Mouse (Mus musculus) neural tube, embryonic 12.5 days (tissue): ENCODE measurements around the gene Ythdf2. TPM values are rescaled to one million over a fixed set of nuclear protein-coding genes. Genes with fewer than 3 reads are reported as not detected.
"Not testable (repeated sequence)": the region's sequence is repeated elsewhere in the genome, so short reads cannot be mapped to it uniquely, and the experiment has no call there.

Experiments
- ATAC-seq: fragments of 200-750 bp; cut with Nextera tagmentation; 2 replicates; pipeline ENCODE4 v1.8.0; 2017; ENCODE audit warnings: low read depth, mild to moderate bottlenecking, moderate TSS enrichment, moderate library complexity; ENCODE audit not compliant: low FRiP score
- H3K27ac ChIP-seq: fragments of 300-500 bp; sonication (generic); 2 replicates; pipeline ENCODE4 v1.5.1; 2016
- H3K27me3 ChIP-seq: fragments of 300-500 bp; sonication (generic); replicated peaks from 2 replicates; pipeline ENCODE4 v1.6.1; 2016; ENCODE audit warnings: mild to moderate bottlenecking
- H3K36me3 ChIP-seq: fragments of 300-500 bp; sonication (generic); 2 replicates; pipeline ENCODE4 v1.6.1; 2016; ENCODE audit warnings: mild to moderate bottlenecking
- H3K4me1 ChIP-seq: fragments of 300-500 bp; sonication (generic); 2 replicates; pipeline ENCODE4 v1.6.1; 2016
- H3K4me2 ChIP-seq: fragments of 300-500 bp; sonication (generic); replicated peaks from 2 replicates; pipeline ENCODE4 v1.6.1; 2016; ENCODE audit warnings: mild to moderate bottlenecking
- H3K4me3 ChIP-seq: fragments of 300-500 bp; sonication (generic); 2 replicates; pipeline ENCODE4 v1.5.1; 2016
- H3K9ac ChIP-seq: fragments of 300-500 bp; sonication (generic); 2 replicates; pipeline ENCODE4 v1.6.1; 2016; ENCODE audit warnings: mild to moderate bottlenecking
- H3K9me3 ChIP-seq: fragments of 300-500 bp; sonication (generic); 2 replicates; pipeline ENCODE4 v1.6.1; 2016; ENCODE audit warnings: mild to moderate bottlenecking
- WGBS: fragments of 180-500 bp; shearing (Covaris S2); methylation state at CpG from one replicate; pipeline ENCODE4 v1.1.7; 2016; 5-methylcytosine and 5-hydroxymethylcytosine counted together
- polyA plus RNA-seq: library from polyadenylated mRNA; unstranded; fragments of >200 nt; fragmentation: Nextera tagmentation; extraction: Ambion mirVana; gene quantifications from 2 replicates; pipeline ENCODE4 v1.2.1, GENCODE M21; 2016

Gene Ythdf2
- polyA plus RNA-seq, 1 experiment from 2014 or later = 158 TPM

DNA sequence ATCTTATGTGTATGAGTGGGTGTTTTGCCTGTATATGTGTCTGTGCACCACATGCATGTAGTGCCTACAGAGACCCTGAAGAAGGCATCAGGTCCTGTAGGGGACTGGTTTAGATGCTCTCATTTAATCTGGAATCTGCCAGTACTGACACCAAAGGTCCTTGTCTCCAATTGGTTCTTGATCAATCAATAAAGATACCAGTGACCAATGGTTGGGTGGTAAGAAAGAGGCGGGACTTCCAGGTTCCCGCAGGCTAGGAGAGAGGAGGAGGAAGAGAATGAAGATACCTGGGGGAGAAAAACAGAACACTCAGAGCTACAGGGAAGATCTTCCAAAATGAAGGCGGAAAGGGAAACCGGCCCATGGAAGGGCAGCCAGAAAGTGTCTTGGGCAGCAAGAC, 26.3 kb upstream of the Ythdf2 start:
- no peak for ATAC-seq
- Histone ChIP-seq H3K4me1 (no peaks in the 10 kb centered on the region), H3K36me3 (peaks cover 83% of the 10 kb centered on the region), H3K9me3 (no peaks in the 10 kb centered on the region), H3K4me2 (no peak overlapping the region), H3K4me3 (no peak overlapping the region), H3K9ac (no peak overlapping the region), H3K27me3 (no peaks in the 10 kb centered on the region), H3K27ac (no peak overlapping the region)
- 94% methylated on average over 4 of the region's 4 CpGs for WGBS

DNA sequence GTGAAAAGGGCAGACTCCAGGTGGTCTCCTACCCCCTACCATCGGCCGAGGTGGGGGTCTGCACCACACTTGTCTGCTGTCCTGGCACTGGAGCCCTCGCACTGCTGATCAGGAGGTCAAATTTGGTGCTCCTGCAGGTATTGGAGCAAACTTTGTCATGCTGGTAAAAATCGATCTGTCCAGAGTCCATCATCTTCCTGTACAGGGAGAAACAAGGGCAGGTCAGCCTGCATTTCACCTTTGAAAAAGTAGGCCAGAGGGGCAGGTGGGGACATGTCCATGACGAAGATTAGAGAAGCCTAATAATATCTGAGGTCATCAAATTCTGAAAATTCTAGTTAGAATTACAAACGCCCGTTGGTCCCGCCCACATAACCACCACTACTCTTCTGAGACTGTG, 22.6 kb upstream of the Ythdf2 start:
- no peaks in the 10 kb centered on the region for H3K9me3 ChIP-seq
- 95% methylated on average over 8 of the region's 8 CpGs for WGBS
- H3K27ac ChIP-seq = no peak overlapping the region
- peaks cover 88% of the 10 kb centered on the region for H3K36me3 ChIP-seq
- no peak for ATAC-seq
- H3K9ac ChIP-seq = no peak overlapping the region
- H3K4me3 ChIP-seq = no peak overlapping the region
- H3K27me3 ChIP-seq = no peaks in the 10 kb centered on the region
- H3K4me2 ChIP-seq = no peak overlapping the region
- H3K4me1 ChIP-seq = no peaks in the 10 kb centered on the region

DNA sequence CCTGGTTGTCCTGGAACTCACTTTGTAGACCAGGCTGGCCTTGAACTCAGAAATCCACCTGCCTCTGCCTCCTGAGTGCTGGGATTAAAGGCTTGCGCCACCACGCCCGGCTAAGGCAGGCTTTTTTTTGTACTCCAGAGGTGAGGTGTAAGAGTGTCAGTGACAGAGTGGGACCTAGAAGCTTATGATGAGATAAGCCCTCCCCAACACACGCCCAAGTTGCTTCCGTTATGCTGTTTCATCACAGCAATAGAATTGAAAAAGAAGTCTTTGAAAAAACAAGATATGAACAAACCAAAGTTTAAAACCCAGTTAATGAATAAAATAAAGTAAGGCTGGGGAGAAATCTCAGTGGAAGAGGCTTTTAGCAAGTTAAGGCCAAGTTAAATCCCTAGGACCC, 18.3 kb upstream of the Ythdf2 start:
- Histone ChIP-seq H3K27ac (no peak overlapping the region), H3K4me3 (no peak overlapping the region), H3K9ac (no peak overlapping the region), H3K4me2 (no peak overlapping the region), H3K27me3 (no peaks in the 10 kb centered on the region), H3K36me3 (peaks cover 89% of the 10 kb centered on the region), H3K9me3 (no peaks in the 10 kb centered on the region), H3K4me1 (no peaks in the 10 kb centered on the region)
- WGBS = 98% methylated on average over 5 of the region's 5 CpGs
- no peak for ATAC-seq

DNA sequence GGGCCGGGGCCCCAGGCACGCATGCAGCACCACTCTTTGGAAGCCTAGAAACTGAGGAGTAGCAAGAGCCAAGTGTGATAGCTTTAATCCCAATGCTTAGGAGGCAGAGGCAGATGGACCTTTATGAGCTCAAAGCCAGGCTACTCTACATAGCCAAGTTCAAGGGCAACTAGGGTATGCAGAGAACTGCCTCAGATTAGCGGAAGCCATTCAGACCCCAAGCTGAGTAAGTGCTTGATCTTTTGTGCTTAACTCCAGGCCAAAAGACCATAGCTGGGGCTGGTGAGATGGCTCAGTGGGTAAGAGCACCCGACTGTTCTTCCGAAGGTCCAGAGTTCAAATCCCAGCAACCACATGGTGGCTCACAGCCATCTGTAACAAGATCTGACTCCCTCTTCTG, 9.9 kb upstream of the Ythdf2 start:
- not testable (repeated sequence) for H3K9ac ChIP-seq, H3K4me1 ChIP-seq, H3K4me3 ChIP-seq, ATAC-seq, H3K9me3 ChIP-seq, H3K27me3 ChIP-seq, H3K27ac ChIP-seq, H3K4me2 ChIP-seq
- 89% methylated on average over 5 of the region's 5 CpGs for WGBS
- H3K36me3 ChIP-seq = peaks cover 41% of the 10 kb centered on the region

DNA sequence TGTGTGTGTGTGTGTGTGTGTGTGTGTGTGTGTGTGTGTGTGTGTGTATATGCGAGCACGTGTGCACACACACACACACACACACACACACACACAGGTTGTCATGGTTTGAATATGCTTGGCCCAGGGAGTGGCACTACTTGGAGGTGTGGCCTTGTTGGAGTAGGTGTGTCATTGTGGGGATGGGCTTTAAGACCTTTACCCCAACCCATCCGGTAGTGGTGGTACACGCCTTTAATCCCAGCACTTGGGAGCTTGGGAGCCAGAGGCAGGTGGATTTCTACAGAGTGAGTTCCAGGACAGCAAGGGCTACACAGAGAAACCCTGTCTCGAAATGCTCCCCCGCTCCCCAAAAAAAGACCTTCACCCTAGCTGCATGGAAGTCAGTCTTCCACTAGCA, 6.3 kb upstream of the Ythdf2 start:
- not testable (repeated sequence) for H3K27ac ChIP-seq, H3K4me2 ChIP-seq, H3K9ac ChIP-seq, H3K9me3 ChIP-seq, H3K36me3 ChIP-seq, H3K4me1 ChIP-seq, H3K27me3 ChIP-seq, H3K4me3 ChIP-seq, ATAC-seq
- 88% methylated on average over 6 of the region's 6 CpGs for WGBS

DNA sequence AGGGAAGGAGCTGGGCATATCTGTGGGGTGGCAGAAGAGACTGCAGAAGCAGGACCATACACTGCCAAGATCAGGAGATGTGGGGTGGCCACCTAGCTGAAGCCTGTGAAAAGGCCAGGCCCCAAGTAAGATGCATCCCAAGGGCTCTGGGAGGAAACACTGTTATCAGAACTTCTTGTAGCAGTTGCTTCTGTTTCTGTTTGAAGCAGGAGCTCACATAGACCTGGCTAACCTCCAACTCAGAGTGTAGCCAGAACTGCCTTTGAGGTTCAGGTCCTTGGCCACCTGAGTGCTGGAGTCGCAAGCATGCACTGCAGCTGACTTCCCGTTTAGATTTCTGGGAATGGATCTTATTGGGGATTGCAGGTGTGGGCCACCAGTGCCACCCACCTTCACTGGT, 5.7 kb upstream of the Ythdf2 start:
- Histone ChIP-seq H3K36me3 (peaks cover 3% of the 10 kb centered on the region; the same call in 1 of the 2 replicates), H3K4me2 (no peak overlapping the region), H3K4me1 (no peaks in the 10 kb centered on the region), H3K27ac (no peak overlapping the region), H3K9ac (no peak overlapping the region), H3K27me3 (no peaks in the 10 kb centered on the region), H3K4me3 (no peak overlapping the region), H3K9me3 (no peaks in the 10 kb centered on the region)
- no peak for ATAC-seq
- WGBS = 92% methylated on average over 2 of the region's 2 CpGs

DNA sequence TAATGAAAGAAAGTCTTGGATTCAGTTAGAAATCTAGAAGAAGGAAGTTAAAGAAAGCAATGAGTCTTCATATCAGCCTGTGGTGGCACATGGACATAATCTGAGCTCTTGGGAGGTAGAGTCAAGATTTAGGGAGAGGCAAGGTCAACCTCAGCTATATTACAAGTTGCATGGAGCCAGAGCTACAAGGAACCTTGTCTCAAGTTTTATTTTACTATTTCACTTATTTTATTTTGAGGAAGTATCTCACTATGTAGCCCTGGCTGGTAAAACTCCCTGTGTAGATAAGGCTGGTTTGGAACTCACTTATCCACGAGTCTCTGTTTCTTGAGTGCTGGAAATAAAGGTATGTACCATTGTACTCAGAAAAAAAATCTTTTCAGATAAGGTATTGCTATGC, 4.5 kb upstream of the Ythdf2 start:
- 80% methylated on average over 1 of the region's 1 CpGs for WGBS
- no peak for ATAC-seq

DNA sequence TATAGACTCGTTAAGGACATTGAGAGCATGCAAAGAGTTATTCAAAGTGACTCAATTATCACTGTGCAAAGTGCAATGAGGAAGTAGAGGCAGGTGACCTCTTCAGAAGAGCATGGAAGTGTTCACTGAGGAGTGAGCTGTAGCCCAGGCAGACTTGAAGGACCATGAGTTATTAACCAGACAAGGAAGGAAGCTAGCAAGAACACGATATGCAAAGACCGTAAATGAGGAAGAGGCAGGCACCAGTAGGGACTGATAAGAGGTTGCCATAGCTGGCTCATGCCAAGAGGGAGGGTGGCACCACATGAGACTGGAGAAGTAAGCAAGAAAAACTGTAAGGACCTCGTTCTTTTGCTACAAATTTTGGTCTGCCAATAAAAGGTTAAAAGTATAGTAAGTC, 2.7 kb upstream of the Ythdf2 start:
- Histone ChIP-seq H3K36me3 (0 out of 2 replicates have a peak, but pooled peaks cover 3% of the 10 kb centered on the region), H3K4me3 (no peak overlapping the region), H3K9me3 (no peaks in the 10 kb centered on the region), H3K4me2 (no peak overlapping the region), H3K27me3 (no peaks in the 10 kb centered on the region), H3K27ac (no peak overlapping the region), H3K9ac (no peak overlapping the region), H3K4me1 (peaks cover 12% of the 10 kb centered on the region)
- WGBS = 73% methylated on average over 4 of the region's 4 CpGs
- ATAC-seq = no peak

More for the DNA sequence above, 4.5 kb upstream of the Ythdf2 start:
- no peaks in the 10 kb centered on the region; the same call in 1 of the 2 replicates for H3K36me3 ChIP-seq
- H3K9ac ChIP-seq = no peak overlapping the region
- H3K4me2 ChIP-seq = no peak overlapping the region
- no peak overlapping the region for H3K27ac ChIP-seq
- no peaks in the 10 kb centered on the region for H3K9me3 ChIP-seq
- no peaks in the 10 kb centered on the region for H3K27me3 ChIP-seq
- H3K4me3 ChIP-seq = no peak overlapping the region
- peaks cover 2% of the 10 kb centered on the region; the same call in 1 of the 2 replicates for H3K4me1 ChIP-seq

DNA sequence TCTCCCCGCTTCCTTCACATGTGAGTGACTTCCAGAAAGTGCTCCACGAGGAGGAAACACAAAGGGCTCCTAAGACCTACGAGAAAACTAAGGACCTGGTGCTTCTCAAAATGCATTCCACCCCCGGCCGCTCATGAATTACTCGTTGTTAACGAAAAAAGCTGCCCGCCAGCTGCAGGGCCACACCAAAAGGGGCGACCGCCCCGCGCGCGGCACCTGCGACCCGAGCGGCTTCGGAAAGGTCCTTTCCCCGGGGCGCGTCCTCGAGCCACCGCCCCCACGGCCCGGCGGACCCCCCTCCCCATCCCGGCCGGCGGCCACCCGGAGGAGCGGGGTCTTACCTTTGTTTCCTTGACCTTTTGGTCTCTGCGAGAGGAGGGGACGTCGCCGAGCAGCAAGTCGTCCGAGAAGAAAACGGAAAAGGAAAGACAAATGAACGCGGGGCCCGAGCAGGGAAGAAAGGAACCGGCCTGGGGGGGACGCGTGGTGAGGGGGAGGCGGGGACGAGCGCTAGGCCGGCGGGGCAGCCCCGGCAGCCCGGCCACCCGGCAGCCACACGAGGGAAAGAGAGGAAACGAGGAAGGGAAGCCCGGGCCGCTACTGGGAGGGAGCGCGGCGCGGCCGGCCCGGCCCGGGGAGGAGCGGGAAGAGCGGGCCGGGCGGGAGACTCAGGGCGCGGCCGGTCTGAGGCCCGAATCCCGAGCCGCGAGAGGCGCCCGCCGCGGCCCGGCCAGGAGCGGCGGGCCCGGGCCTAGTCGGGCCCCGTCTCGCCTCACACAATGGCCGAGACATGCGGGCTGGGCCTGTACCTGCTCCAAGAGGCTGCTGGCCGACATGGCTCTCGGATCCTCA, 786 bp downstream of the Ythdf2 start:
- WGBS = under 1% methylated on average over 87 of the region's 89 CpGs
- H3K4me3 ChIP-seq = peak overlapping the region; percentile 93
- ATAC-seq = peak; percentile 87
- H3K27ac ChIP-seq = peak overlapping the region; percentile 79
- peaks cover 28% of the 10 kb centered on the region for H3K36me3 ChIP-seq
- peak overlapping the region; percentile 100 for H3K9ac ChIP-seq
- peaks cover 22% of the 10 kb centered on the region for H3K4me1 ChIP-seq
- no peaks in the 10 kb centered on the region for H3K27me3 ChIP-seq
- peak overlapping the region; percentile 82 for H3K4me2 ChIP-seq
- H3K9me3 ChIP-seq = no peaks in the 10 kb centered on the region

DNA sequence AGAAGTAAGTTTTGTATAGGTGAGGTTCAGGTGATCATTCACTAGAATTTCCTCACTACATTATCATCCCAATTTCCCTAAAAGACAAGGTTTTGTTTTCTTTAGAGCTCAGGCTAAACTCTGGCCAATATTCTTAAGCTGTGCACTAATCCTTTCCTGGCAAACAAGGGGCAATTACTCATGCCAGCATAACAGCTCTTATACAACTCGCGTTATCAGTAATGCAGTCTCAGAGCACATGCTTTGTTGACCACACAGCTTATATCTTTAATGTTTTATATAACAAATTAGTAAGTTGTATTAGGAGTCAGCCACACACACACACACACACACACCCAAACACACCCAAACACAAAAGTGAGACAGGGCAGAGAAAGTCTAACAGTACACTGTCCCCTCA, 1.8 kb downstream of the Ythdf2 start:
- peaks cover 36% of the 10 kb centered on the region for H3K36me3 ChIP-seq
- peak overlapping the region; percentile 100 for H3K9ac ChIP-seq
- H3K27me3 ChIP-seq = no peaks in the 10 kb centered on the region
- H3K4me3 ChIP-seq = peak overlapping the region; percentile 93
- no peak for ATAC-seq
- peaks cover 22% of the 10 kb centered on the region for H3K4me1 ChIP-seq
- H3K27ac ChIP-seq = no peak overlapping the region
- 50% methylated on average over 2 of the region's 2 CpGs for WGBS
- H3K4me2 ChIP-seq = peak overlapping the region; percentile 82
- H3K9me3 ChIP-seq = no peaks in the 10 kb centered on the region

DNA sequence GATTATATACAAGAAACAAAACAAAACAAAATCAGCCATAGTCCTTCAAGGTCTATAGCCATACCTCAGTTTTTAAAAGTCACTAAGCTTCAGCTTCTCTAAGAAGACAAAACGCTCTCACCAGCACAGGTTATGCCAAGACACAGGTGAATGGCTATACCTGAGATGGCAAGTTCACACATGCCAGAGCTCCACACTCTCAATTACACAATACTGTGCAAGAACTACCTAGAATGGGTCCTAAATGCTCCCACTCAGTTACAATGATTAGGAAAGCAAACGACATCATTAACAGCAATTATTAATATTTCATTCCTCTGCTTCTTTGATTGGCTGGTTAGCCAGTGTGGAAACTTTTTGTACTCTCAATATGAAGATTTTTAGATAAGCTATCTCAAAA, 2.8 kb downstream of the Ythdf2 start:
- Histone ChIP-seq H3K4me1 (peaks cover 22% of the 10 kb centered on the region), H3K27me3 (no peaks in the 10 kb centered on the region), H3K36me3 (peaks cover 46% of the 10 kb centered on the region), H3K4me3 (no peak overlapping the region), H3K4me2 (peak overlapping the region; percentile 29), H3K27ac (no peak overlapping the region), H3K9ac (no peak overlapping the region), H3K9me3 (no peaks in the 10 kb centered on the region)
- no peak for ATAC-seq
- WGBS = 91% methylated on average over 2 of the region's 2 CpGs

DNA sequence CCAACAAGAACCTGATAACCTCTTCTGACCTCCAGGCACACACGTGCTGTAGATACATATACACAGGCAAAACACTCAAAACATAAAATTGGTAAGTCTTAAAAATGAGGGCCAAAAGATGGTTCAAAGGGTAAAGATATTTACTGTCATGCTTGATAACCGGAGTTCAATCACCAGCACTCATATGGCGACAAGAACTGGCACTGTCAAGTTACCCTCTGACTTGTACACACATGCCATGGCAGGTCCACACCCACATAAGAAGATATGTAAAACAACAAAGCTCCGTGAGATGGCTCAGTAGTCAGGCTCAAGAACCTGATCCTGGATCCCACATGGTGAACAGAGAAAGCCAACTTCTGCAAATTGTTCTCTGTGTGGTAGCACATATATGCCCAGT, 4.8 kb downstream of the Ythdf2 start:
- Histone ChIP-seq H3K9ac (no peak overlapping the region), H3K4me3 (no peak overlapping the region), H3K4me1 (peaks cover 20% of the 10 kb centered on the region), H3K27me3 (no peaks in the 10 kb centered on the region), H3K4me2 (no peak overlapping the region), H3K36me3 (peaks cover 66% of the 10 kb centered on the region), H3K9me3 (no peaks in the 10 kb centered on the region), H3K27ac (no peak overlapping the region)
- WGBS = 94% methylated on average over 4 of the region's 4 CpGs
- no peak for ATAC-seq

DNA sequence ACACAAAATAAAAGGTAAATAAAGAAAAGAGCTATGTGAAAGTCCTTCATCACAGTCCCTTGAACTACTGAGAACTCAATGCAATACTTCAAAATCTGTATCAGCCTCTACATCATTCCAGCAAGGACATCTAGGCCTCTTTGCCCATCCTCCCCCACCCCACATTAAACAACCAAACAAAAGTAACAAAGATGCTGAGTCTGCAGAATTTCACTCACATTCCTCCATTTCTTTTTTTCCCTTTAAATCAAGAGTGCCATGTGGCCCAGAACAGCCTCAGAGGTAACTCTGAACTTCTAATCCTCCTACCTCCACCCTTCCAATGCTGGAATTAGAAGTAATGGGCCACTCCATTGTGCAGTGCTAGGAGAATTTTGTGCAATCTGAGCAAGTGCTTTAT, 13.3 kb downstream of the Ythdf2 start:
- Histone ChIP-seq H3K9ac (no peak overlapping the region), H3K9me3 (no peaks in the 10 kb centered on the region), H3K27ac (no peak overlapping the region), H3K4me2 (no peak overlapping the region), H3K4me1 (peaks cover 20% of the 10 kb centered on the region), H3K27me3 (no peaks in the 10 kb centered on the region), H3K4me3 (no peak overlapping the region), H3K36me3 (peaks cover 55% of the 10 kb centered on the region)
- no peak for ATAC-seq
